Mouse (Mus musculus) right cerebral cortex, adult 18-20 months (tissue): ENCODE measurements around the gene Nebl.

Experiments
- DNase-seq: peaks from one replicate; pipeline ENCODE4 v3.0.0; 2022; ENCODE audit warnings: mixed read lengths

Gene Nebl

GRCm38 (mm10) chr2:17509942-17510341 is 221.3 kb downstream of the Nebl start:
- no peak for DNase-seq

DNA sequence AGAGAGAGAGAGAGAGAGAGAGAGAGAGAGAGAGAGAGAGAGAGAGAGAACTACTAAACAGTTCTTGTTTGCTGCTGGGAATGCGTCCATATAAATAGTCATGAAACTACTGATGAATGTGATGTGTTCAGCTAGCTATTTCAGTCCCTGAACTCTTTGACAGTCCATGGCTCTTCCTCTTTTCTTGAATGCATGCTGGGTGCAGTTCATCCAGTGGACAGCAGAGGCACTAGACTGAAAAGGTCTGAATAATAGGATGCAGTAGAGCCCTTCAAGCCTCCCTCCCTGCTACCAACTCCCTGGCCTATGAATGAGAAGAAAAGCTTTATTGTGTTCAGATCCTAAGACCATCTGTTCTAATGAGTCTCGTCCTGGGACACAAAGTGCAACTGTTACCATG is 223.9 kb downstream of the Nebl start:
- no peak for DNase-seq

DNA sequence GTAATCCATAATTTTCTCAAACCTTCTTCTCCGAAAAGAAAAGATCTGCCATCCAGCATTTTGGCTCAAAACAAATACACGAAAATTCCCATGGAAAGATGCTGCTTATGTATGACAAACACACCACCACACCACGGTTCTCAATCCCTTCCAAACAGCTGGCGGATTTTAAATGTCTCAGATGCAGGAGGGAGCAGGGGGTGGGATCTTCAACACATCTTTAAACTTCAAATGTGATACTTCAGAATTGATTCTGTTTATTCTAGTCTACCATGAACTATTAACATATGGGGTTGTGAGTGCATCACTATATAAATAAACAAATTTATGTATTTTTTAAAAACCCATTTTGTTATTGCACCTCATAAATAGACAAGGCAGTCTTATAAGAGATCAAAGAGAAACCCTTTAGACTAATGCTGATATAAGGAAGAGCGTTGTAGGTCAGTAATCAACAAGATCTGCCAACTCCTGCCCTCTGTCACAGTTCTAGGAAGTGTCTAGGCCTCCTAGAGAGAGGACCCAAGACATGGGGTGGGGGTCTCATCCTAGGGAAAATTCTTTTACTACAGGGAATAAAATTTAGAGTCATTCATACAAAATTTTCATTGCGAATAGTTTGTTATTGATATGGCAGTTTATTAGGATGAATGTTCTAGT is 227.0 kb downstream of the Nebl start:
- no peak for DNase-seq

- no peak for DNase-seq
Observed at GRCm38 (mm10) chr2:17501075-17501474, 230.2 kb downstream of the Nebl start.

- no peak for DNase-seq
Observed at GRCm38 (mm10) chr2:17465517-17466174, 265.6 kb downstream of the Nebl start.

DNA sequence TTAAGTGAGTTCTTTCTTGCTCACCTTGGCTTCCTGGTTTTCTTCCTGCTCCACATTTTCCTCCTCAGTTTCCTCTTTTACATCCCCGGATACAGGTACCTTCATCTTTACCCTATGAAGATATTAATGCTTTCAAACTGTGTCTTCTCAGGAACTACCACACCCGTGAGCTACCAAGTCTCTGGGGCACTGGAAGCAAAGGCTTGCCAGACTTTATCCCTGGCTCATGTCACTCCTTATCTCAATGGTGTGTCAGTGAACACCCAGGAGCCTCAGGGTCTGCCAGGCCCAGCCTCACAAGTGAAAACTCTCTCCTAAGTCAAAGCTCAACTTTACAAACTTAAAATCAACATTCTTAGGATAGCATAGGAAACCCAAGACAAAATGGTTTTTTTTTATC is 270.8 kb downstream of the Nebl start:
- no peak for DNase-seq

DNA sequence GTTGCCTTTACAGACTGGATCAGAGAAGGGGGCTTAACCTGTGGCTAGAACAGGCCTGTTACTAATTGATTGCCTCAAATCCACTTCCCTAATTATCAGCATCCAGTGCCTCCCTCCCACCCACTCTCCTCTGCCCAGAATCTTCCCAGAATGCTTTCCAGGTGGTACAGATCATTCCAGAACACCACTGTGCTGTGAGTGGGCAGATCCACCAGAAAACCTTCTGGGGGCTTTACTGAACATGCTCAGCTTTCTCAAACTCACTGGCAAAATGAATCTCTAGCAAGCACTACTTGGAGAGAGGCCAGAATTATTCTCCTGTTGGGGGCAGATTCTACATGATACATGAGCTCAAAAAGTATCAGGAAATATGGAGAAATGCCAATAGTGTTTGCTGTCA is 277.6 kb downstream of the Nebl start:
- no peak for DNase-seq

DNA sequence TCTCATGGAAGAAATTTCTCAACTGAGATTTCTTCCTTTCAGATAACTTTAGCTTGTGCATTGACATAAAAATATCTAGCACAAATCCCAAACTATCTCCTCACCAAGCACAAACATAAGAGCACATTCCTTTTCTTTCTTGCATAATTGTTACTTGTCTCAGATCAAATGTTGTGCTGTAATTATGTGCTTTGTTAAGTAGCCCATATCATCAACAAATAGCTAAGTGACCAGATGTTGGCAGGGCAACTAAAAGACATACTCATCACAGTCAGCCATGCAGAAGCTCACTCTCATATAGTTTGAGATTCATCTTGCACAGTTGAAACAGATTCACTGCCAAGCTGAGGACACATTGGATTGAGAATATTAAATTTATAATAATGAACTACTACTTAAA is 282.9 kb downstream of the Nebl start:
- no peak for DNase-seq

- no peak for DNase-seq
Observed at GRCm38 (mm10) chr2:17443581-17443980, 287.7 kb downstream of the Nebl start.

DNA sequence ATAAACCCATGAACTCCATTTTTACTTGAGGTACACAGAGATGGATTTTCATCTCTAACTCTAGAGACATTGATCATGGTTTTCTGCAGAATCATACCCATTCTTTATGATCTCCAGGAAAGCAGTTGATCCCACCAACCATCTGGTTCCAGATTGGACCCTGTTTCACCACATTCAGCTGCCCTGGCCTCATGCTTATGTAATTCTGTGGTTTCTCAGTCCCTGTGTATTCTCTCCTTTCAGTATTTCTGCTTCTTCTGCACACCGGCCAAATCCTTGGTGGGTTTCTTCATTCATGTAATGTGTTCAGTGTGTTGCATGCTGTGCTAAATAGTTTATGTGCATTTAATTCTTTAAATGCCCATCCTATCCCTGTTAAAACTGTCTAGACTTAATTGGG is 292.9 kb downstream of the Nebl start:
- DNase-seq = no peak

DNA sequence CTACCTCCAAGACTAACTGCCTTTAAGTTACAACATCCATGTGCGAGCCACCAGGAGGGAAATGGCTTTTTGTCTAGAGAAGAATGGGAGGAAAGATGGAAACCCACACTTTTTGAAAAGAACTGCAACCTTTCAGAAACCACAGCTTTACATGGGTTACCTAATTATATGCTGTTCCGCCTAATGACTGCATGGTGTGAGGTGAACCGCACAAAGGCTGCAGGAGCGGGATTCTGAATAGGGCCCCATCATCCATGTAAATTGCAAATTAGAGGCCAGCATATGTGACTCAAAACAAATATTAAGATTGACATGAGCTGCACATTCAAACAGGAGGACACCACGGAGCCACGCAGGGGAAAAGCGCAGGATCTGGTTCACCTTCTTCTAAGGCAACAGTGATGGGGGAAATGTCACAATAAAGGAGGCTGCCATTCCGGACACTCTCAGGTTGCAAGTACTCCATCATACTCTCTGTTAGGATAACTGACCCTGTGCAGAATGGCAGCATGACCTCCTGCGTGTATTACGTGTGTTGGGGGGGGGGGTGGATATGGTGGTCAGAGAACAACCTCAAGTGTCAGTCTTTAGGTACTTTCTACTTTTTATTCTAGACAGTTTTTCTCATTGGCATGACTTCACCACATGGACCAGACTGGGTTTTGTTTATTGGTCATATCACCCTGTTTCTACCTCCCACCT is 294.4 kb downstream of the Nebl start:
- no peak for DNase-seq

GRCm38 (mm10) chr2:17435217-17435616 is 296.0 kb downstream of the Nebl start:
- no peak for DNase-seq

DNA sequence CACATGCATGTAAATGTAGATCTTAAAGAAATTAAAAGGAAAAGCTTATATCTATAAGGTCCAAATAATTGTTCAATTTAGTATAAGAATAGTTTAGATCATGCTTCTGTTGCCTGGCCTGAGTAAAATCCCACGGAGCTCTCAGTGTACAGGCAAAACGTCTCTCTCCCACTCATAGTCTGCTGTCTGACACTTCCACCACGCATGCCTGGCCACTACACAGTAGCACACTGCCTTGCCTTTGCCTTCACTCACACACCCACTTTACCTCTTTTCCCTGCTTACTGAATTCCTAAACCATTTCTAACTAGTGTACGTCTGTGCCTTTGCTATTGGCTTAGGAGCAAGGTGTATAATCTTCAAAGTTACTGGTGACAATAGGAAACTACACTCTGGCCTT is 302.2 kb downstream of the Nebl start:
- DNase-seq = peak; percentile 21

DNA sequence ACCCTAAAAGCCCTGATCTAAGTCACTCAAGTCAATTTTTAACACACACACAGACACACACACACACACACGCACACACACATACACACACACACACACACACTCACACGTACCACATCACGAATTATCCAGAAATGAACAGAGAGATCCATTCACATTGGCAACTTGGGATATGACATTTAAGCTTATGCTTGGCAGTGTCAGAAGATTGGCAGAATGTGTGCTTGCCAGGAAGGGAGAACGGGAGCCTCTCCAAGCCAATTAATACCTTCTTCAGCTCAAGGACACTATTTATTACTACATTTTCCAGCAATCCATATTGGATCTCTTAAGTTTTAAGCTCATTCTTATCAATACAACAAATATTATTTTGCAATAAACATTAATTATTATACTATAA is 303.1 kb downstream of the Nebl start:
- DNase-seq = no peak

- peak; percentile 41 for DNase-seq
Observed at GRCm38 (mm10) chr2:17422967-17423366, 308.3 kb downstream of the Nebl start.

DNA sequence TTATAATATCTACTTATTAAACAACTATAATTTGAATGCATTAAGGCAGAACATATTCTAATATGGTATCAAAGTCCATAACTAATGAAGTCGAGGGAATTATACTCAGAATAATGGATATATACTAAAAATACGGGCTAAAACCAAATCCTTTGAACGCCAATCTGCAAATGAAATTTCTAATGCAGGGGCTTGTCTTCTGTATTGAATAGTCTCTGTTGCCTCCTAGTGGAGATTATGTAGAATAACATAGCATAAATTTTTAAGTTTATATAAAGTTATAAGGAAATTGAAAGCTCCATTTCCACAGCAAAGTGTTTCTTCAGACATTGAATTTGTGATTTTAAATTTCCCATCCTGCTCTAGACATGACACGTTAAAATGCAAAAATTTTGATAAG is 315.9 kb downstream of the Nebl start:
- no peak for DNase-seq

GRCm38 (mm10) chr2:17414324-17414723 is 316.9 kb downstream of the Nebl start:
- DNase-seq = no peak

GRCm38 (mm10) chr2:17413496-17414268 is 317.6 kb downstream of the Nebl start:
- DNase-seq = peak; percentile 43

- no peak for DNase-seq
Observed at GRCm38 (mm10) chr2:17409276-17409675, 322.0 kb downstream of the Nebl start.

DNA sequence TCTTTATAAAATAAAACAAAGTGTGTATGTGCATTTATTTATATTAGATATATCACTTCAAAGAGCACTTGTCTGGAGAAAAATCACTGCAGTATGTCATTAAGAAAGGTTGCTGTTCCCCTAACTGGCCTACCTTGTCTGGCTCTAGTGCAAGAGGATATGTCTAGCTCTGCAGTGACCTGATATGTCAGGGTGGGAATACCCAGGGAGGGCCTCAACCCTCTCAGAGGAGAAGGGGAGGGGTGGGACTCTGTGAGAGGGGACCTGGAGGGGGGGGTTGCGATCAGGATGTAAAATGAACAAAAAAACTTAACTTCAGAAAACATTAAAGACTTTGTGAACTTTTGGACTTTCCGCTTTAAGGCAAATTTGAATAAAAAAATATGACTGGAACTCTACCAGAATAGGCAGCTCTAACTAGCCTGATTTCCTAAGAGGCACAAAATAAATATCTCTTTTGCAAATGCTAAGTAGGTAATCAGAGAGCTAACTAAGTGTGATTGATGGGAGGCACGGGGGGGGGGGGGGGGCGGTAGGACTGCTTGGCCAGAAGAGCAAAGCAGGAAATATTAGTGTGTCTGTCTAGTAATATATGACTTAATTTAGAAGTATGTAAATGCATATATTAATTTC is 325.2 kb downstream of the Nebl start:
- no peak for DNase-seq

DNA sequence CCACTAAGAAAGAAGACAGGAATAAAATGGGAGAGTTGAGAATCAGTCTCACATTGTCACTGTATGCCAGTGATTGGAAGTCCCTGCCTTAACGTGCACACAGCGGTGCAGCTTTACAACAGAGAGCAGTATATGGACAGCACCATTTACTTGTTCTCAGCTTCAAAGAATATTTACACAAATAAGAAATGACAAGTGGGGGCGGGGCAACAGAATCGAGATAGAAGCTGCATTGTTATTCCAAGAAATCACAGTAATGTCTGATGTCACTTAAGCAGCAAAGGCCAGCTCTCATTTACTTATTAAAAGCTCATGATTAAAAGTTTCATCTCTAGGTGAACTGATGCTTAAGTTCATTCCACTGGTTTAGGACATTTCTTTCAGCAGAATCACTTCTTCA is 328.8 kb downstream of the Nebl start:
- no peak for DNase-seq

DNA sequence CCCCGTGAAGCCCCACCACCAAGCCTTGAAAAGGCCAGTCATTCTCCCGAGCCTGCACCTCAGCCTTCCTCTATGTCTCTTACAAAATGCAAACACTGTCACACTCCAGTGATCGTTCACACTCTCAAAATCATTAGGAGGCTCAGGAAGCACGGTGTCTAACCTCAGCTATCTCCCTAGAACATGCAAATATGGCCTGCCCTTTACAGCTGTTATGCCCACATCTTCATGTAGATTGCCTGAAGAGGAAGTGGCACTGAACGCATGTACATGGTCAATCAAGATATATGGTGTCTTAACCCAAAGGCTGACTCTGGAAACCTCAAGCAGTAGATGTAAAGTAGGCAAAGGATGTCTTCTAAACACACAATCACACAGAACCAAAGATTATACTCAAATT is 335.0 kb downstream of the Nebl start:
- no peak for DNase-seq

DNA sequence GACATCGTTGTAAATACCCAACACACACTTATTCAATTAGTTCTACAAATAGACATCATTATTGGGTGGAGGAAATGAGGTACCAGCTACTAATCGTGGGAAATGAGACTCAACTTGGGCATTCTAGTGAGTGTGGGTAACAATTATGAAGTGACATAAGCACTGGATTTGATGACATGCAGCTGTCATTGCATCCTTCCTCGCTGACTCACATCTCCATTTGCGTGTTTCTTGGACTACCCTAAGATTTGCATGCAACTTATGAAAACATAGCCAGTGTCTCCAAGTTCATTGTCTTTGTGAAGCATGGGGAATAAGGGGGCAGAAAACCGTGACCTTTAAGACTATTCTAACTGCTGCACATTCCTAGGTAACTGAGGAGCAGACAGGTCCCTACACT is 339.9 kb downstream of the Nebl start:
- DNase-seq = no peak
